Mouse (Mus musculus) lung, adult 2 months (tissue): ENCODE data around the gene Ripor3.

ENCODE experiments used
- CTCF ChIP-seq: fragments of 200-500 bp; IDR thresholded peaks from 2 replicates; pipeline ENCODE4 v1.5.1; 2011; ENCODE audit warnings: mild to moderate bottlenecking, low read length, control low read depth; ENCODE audit not compliant: insufficient read depth
- POLR2A ChIP-seq: fragments of 200-500 bp; IDR thresholded peaks from 2 replicates; pipeline ENCODE4 v1.6.1; 2011; ENCODE audit warnings: low read depth, mild to moderate bottlenecking, control low read depth, low read length, borderline replicate concordance; ENCODE audit errors: extremely low read depth

- TF ChIP-seq CTCF: no peak
- TF ChIP-seq POLR2A: no peak
These were observed 66.2 kb downstream of the Ripor3 start for GRCm38 (mm10) chr2:167944193-167944592.
